Mouse (Mus musculus) leukemia stem cell, adult 10-12 weeks (primary cell): Measurements from ENCODE around the gene Tcp11x2. TPM values are rescaled to one million over a fixed set of nuclear protein-coding genes. Genes with fewer than 3 reads are reported as not detected.

Experiments used
- polyA plus RNA-seq: library from polyadenylated mRNA; stranded (reverse); fragments of >175 nt; gene quantifications from 2 replicates; pipeline ENCODE4 v1.2.3, GENCODE M21; 2012; ENCODE audit warnings: low replicate concordance

The Tcp11x2 gene
- not detected in 2 replicates for polyA plus RNA-seq

GRCm38 (mm10) chrX:135693633-135694032 is at the start of gene Tcp11x2:
Tcp11x2 (minus strand) TSS chrX:135693790.

GRCm38 (mm10) chrX:135742304-135743055 is 48.9 kb upstream of the Tcp11x2 start, which contains the start of the genes Armcx5 and Gprasp1:
Armcx5 (plus strand) TSS chrX:135742733.
Gprasp1 (plus strand) TSS chrX:135742733.

GRCm38 (mm10) chrX:135725161-135725560 is 31.6 kb upstream of the Tcp11x2 start, which contains the start of gene Tmsb15a:
Tmsb15a (minus strand) TSS chrX:135725261.

GRCm38 (mm10) chrX:135627605-135628004 is 66.0 kb downstream of the Tcp11x2 start, which contains the start of gene Prame:
Prame (minus strand) TSS chrX:135627705.

Other genes starting within 250 kb of the Tcp11x2 start
- not detected in 2 replicates for gene AV320801, start 199.2 kb downstream of the Tcp11x2 start, polyA plus RNA-seq
- gene Nxf7, start 95.0 kb downstream of the Tcp11x2 start, polyA plus RNA-seq, result not detected in 2 replicates
- gene Prame, start 66.1 kb downstream of the Tcp11x2 start, polyA plus RNA-seq, result not detected in 2 replicates
- not detected in 2 replicates for gene Tmsb15a, start 31.5 kb upstream of the Tcp11x2 start, polyA plus RNA-seq
- 0.29 and 0.56 TPM in 2 replicates for gene Armcx5, start 48.9 kb upstream of the Tcp11x2 start, polyA plus RNA-seq
- 0.51 and 23.4 TPM in 2 replicates for gene Gprasp1, start 48.9 kb upstream of the Tcp11x2 start, polyA plus RNA-seq
- gene Bhlhb9, start 103.8 kb upstream of the Tcp11x2 start, polyA plus RNA-seq, result 0.97 and 1.9 TPM in 2 replicates
- 0.89 TPM in 1 of 2 replicates, not detected in the other for gene Gprasp2, start 145.2 kb upstream of the Tcp11x2 start, polyA plus RNA-seq